Mouse (Mus musculus) kidney, adult 2 months (tissue): Measurements from ENCODE around the gene Ube2m.

Source experiments
- CTCF ChIP-seq: fragments of 200-500 bp; conservative IDR thresholded peaks from 2 replicates; pipeline ENCODE4 v1.5.1; 2011; ENCODE audit warnings: low read depth, mild to moderate bottlenecking, control low read depth, low read length, moderate library complexity, mixed read lengths; ENCODE audit not compliant: insufficient read depth, insufficient read length
- POLR2A ChIP-seq: fragments of 200-500 bp; IDR thresholded peaks from one replicate; pipeline ENCODE4 v1.6.1; 2011; ENCODE audit warnings: low read depth, low read length, control low read depth

DNA sequence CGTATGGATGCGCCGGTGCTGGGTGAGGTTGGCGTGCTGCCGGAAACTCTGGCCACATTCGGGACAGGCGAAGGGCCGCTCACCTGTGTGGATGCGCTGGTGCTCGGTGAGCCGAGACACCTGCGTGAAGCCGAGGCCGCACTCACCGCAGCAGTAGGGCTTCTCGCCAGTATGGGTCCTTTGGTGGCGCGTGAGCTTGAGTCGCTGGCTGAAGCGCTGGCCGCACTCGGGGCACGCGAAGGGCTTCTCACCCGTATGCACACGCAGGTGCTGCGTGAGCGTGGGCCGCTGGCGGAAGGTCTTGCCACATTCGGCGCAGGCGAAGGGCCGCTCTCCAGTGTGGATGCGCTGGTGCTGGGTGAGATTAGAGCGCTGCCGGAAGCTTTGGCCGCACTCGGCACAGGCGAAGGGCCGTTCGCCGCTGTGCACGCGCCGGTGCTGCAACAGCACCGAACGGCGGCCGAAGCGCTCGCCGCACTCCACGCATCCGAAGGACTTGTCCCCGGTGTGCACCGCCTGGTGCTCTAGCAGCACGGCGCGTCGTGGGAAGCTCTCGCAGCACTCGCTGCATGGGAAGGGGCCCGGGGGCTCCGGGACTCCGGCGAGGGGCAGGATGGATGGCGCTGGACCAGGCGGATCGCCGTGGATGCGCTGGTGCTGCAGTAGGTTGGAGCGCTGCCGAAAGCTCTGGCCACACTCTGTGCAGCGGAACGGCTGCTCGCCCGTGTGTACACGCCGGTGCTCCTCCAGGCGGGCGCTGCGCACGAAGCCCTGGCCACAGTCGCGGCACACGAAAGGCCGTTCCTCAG lies 5.6 kb upstream of the Ube2m start:
- TF ChIP-seq CTCF (no peak), POLR2A (no peak)
